Mouse (Mus musculus) heart, postnatal 0 days (tissue): ENCODE data around the gene BC067074.

ENCODE experiments used
- CTCF ChIP-seq: IDR thresholded peaks from 2 replicates; pipeline ENCODE4 v1.5.1; 2016; ENCODE audit warnings: antibody characterized with exemption, control low read depth, low read depth
- EP300 ChIP-seq: IDR thresholded peaks from 2 replicates; pipeline ENCODE4 v1.6.1; 2016; ENCODE audit warnings: antibody characterized with exemption, low read depth

- TF ChIP-seq CTCF = peak; percentile 85
- TF ChIP-seq EP300 = no peak
Observed at GRCm38 (mm10) chr13:113266495-113266951, 26.4 kb upstream of the BC067074 start.
